Mouse (Mus musculus): ENCODE data around the gene Ttc7b. TPM values are rescaled to one million over a fixed set of nuclear protein-coding genes. Genes with fewer than 3 reads are reported as not detected.

The Ttc7b gene
- polyA plus RNA-seq, 1 experiment from 2014 or later: 6.9 TPM

DNA sequence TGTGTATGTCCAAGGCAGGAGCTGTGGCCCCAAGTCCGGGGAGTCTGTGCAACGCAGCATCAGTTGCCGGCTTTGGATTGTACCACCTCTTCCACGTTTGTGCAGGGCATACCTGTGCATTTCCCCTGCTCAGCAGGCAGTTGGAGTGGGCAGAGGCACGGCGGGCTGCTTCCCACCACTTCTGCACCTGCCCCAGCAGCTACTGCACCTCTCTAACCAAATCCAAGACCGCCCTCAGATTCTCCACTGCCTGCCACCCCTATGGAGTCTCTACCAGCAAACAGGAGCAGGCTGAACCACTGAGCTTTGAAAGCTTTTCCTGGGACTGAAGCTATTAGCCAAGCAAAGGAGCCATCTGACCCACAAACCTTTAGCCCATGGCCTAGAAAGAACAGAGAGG, 30.8 kb downstream of the Ttc7b start:
- Histone ChIP-seq H3K9me3 (replicated peaks) (no peaks in the 10 kb centered on the region), H3K9ac (no peak overlapping the region), H3K4me3 (no peak overlapping the region), H3K27me3 (replicated peaks) (no peaks in the 10 kb centered on the region), H3K27ac (ENCODE audit: poor library complexity, severe bottlenecking) (no peak overlapping the region), H3K4me2 (no peak overlapping the region), H3K36me3 (peaks cover 59% of the 10 kb centered on the region), H3K4me1 (replicated peaks) (no peaks in the 10 kb centered on the region)
- WGBS: 79% methylated on average over 7 of the region's 7 CpGs
- ATAC-seq (ENCODE audit: insufficient number of reproducible peaks, low FRiP score): no peak

DNA sequence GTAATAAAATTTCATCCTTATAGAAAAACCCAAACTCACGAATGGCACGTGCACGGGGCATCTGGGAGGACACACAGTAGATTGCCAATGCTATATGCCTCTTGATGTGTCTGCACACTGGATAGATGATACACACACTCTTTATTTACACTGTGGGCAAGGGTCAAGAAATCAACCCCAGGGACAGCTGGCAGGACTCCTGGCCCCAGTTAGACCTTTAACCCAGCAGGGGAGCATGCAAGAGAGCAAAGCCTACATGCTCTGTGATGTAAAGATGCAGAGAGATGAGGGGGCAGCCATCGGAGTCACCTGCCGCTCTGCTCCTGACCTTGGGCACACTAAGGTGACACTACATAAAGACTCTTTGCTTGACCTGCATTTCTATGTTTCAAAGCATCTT, 32.3 kb downstream of the Ttc7b start:
- no peak overlapping the region for H3K27ac ChIP-seq (ENCODE audit: poor library complexity, severe bottlenecking)
- ATAC-seq (ENCODE audit: insufficient number of reproducible peaks, low FRiP score): no peak
- no peaks in the 10 kb centered on the region for H3K4me1 ChIP-seq (replicated peaks)
- H3K27me3 ChIP-seq (replicated peaks): no peaks in the 10 kb centered on the region
- WGBS: 88% methylated on average over 5 of the region's 5 CpGs
- no peak overlapping the region for H3K4me3 ChIP-seq
- H3K36me3 ChIP-seq: peaks cover 50% of the 10 kb centered on the region
- H3K4me2 ChIP-seq: no peak overlapping the region
- no peak overlapping the region for H3K9ac ChIP-seq
- H3K9me3 ChIP-seq (replicated peaks): no peaks in the 10 kb centered on the region

DNA sequence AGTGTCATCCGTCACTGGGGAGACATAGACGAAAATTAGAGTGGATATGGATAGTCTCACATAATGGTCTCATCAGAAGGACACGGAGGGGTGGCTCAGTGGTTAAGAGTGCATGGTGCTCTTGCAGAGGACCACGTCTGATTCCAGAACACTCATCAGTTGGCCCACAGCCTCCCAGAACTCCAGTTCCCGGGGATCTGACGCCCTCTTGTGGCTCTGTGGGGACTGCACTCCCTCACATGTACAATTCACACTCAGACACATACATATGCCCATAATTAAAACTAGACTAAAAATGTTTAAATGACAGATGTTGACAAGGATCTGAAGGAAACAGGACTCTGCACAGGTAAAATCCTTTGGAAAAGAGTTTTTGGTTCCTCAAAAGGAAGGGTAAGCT, 34.4 kb downstream of the Ttc7b start:
- Histone ChIP-seq H3K9ac (no peak overlapping the region), H3K4me3 (no peak overlapping the region), H3K9me3 (replicated peaks) (no peaks in the 10 kb centered on the region), H3K36me3 (peaks cover 43% of the 10 kb centered on the region), H3K27ac (ENCODE audit: poor library complexity, severe bottlenecking) (no peak overlapping the region), H3K4me1 (replicated peaks) (no peaks in the 10 kb centered on the region), H3K27me3 (replicated peaks) (no peaks in the 10 kb centered on the region), H3K4me2 (no peak overlapping the region)
- WGBS: 73% methylated on average over 6 of the region's 6 CpGs
- ATAC-seq (ENCODE audit: insufficient number of reproducible peaks, low FRiP score): no peak

DNA sequence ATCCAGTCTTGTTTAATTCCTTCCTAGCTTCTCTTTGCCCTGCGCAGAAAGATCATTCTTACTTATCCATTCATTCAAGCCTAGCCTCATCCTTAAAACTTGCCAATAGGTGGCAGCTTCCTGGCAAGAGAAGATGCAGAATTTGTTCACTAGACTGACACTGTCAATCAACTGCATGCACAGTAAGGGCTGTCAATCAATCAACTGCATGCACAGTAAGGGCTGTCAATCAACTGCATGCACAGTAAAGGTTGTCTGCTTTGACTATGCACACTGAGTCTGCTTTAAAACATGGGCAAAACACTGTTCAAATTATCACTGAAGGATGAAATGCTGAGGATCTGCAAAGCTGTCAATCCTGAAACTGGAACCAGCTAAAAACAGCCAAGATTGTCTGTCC, 37.6 kb downstream of the Ttc7b start:
- Histone ChIP-seq H3K9me3 (replicated peaks) (no peaks in the 10 kb centered on the region), H3K4me2 (no peak overlapping the region)
- WGBS: 84% methylated on average over 1 of the region's 1 CpGs

DNA sequence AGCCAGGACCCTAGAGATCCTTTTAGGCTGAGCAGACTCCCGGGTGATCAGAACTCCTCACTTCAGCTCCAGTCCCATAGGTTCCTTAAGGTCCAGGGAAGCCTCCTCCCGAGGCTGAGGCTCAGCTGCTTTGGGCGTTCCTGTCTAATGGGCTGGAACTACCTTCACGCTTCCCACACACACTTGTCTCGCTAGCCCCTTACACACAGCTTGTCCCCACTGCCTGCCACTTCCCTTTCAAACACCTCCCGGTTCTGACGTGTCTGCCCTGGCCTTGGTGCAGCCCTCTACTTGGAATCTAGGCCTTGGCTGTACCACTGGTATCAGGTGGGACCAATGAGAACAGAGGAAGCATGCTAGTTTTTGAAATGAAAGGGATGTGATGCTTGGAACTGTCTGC, 38.4 kb downstream of the Ttc7b start:
- no peaks in the 10 kb centered on the region for H3K27me3 ChIP-seq (replicated peaks)
- 81% methylated on average over 7 of the region's 7 CpGs for WGBS
- ATAC-seq (ENCODE audit: insufficient number of reproducible peaks, low FRiP score): no peak
- H3K9ac ChIP-seq: no peak overlapping the region
- H3K27ac ChIP-seq (ENCODE audit: poor library complexity, severe bottlenecking): no peak overlapping the region
- H3K9me3 ChIP-seq (replicated peaks): no peaks in the 10 kb centered on the region
- no peak overlapping the region for H3K4me3 ChIP-seq
- H3K4me2 ChIP-seq: no peak overlapping the region
- H3K4me1 ChIP-seq (replicated peaks): peaks cover 16% of the 10 kb centered on the region
- H3K36me3 ChIP-seq: peaks cover 26% of the 10 kb centered on the region

More for the DNA sequence above, 37.6 kb downstream of the Ttc7b start:
- Histone ChIP-seq H3K36me3 (peaks cover 34% of the 10 kb centered on the region), H3K27ac (ENCODE audit: poor library complexity, severe bottlenecking) (no peak overlapping the region), H3K27me3 (replicated peaks) (no peaks in the 10 kb centered on the region), H3K9ac (no peak overlapping the region), H3K4me1 (replicated peaks) (peaks cover 14% of the 10 kb centered on the region), H3K4me3 (no peak overlapping the region)
- no peak for ATAC-seq (ENCODE audit: insufficient number of reproducible peaks, low FRiP score)

DNA sequence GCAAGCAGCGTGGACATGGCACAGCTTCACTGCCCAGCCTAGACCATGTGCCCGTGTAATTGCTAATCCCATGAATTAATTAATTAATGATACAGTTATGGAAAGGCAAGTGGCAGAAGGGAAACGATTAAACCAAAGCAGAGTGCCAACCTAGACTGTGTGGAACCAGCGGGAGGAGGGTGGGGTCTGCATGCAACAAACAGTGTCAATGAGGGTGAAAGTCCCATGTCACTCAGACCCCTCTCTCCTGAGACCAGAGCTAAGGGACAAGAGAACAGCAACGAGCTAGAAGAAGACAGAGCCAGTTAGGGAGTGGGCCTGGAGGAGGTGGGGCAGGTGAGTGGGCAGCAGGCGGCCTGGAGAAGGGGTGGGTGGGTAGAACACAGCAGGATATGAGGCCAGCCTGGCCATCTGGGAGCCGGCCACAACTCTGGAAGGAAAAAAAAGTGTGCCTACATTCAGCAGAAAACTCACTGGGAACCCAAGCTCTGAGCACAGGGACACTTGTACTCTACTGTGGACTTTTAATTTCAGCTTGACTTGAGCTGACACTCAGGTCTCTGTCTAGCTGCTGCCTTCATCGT, 39.1 kb downstream of the Ttc7b start:
- 83% methylated on average over 8 of the region's 8 CpGs for WGBS
- Histone ChIP-seq H3K4me3 (no peak overlapping the region), H3K9me3 (replicated peaks) (no peaks in the 10 kb centered on the region), H3K36me3 (peaks cover 26% of the 10 kb centered on the region), H3K4me1 (replicated peaks) (peaks cover 16% of the 10 kb centered on the region), H3K27ac (ENCODE audit: poor library complexity, severe bottlenecking) (no peak overlapping the region), H3K9ac (no peak overlapping the region), H3K4me2 (no peak overlapping the region), H3K27me3 (replicated peaks) (no peaks in the 10 kb centered on the region)
- no peak for ATAC-seq (ENCODE audit: insufficient number of reproducible peaks, low FRiP score)

DNA sequence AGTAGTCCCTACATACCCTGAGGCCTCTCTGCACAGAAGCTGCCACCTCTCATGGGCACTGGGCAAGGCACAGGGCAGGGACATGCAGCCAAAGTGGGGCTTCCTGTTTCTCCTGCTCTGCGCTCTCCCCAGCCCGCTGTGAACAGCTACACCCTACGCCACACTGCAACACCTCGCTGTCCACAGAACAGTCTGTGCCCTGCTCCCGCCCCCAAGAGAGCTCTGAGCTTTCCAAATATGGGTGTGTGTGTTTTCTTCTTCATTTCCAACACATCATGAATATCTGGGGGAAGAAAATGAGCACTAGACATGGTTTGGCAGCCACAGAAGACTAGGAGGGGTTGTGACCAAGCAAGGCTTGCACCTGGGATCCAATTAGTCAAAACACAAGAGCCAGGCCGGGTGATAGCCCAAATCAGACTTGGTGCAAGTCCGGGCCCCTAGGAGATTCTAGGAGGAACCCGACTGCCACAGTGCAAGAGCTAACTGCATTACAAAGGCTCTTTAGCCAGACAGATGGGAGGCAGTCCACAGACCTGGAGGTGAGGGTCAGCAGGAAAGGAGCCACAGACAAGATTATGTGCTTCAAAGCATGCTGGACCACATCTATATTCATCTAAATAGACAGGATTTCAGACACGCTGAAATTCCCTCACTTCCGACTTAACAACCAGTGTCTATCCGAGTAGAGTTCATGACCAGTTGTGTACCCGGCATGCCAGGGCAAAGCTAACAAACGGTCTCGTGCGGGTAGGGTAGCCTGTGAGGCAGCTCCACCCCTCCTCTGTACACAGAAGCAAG, 39.8 kb downstream of the Ttc7b start:
- no peak overlapping the region for H3K9ac ChIP-seq
- H3K27ac ChIP-seq (ENCODE audit: poor library complexity, severe bottlenecking): no peak overlapping the region
- ATAC-seq (ENCODE audit: insufficient number of reproducible peaks, low FRiP score): no peak
- H3K4me1 ChIP-seq (replicated peaks): peaks cover 18% of the 10 kb centered on the region
- WGBS: 83% methylated on average over 15 of the region's 15 CpGs
- H3K9me3 ChIP-seq (replicated peaks): no peaks in the 10 kb centered on the region
- no peak overlapping the region for H3K4me3 ChIP-seq
- peaks cover 21% of the 10 kb centered on the region for H3K36me3 ChIP-seq
- H3K4me2 ChIP-seq: no peak overlapping the region
- H3K27me3 ChIP-seq (replicated peaks): no peaks in the 10 kb centered on the region

DNA sequence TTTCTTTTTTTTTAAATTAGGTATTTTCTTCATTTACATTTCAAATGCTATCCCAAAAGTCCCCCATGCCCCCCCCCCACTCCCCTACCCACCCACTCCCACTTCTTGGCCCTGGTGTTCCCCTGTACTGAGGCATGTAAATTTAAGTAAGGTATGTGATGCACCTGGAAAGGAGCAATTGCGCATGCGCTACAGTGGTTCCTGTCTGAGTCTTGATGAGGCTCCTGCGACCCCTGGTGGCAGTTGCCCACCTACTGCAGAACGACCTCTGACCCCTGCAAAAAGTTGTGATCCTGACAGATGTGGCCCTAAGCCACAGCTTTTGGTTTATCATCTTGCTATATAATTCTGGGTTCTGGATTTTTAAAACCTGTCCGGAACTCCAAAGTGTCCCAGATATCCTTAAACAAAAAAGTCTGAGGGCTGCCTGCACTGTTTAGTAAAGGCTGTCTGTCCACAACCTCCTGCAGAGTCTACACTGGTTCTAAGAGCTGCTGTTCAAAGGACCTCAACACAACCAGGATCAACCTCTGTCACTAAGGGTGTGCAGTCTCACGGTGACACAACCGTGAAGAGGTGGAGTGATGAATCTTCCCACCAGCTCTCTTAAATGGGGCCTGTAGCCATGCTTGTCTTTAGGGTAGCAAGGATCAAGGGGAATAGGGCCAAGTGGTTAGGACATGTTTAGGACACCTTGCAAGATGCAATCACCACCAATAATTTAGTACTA, 40.6 kb downstream of the Ttc7b start:
- no peak overlapping the region for H3K4me3 ChIP-seq
- no peak overlapping the region for H3K27ac ChIP-seq (ENCODE audit: poor library complexity, severe bottlenecking)
- no peak overlapping the region for H3K4me2 ChIP-seq
- no peak overlapping the region for H3K9ac ChIP-seq
- H3K9me3 ChIP-seq (replicated peaks): no peaks in the 10 kb centered on the region
- H3K36me3 ChIP-seq: peaks cover 14% of the 10 kb centered on the region; the same call in 1 of the 2 replicates
- H3K4me1 ChIP-seq (replicated peaks): peaks cover 23% of the 10 kb centered on the region
- peak; percentile 29; the same call in 1 of the 2 replicates for ATAC-seq (ENCODE audit: insufficient number of reproducible peaks, low FRiP score)
- no peaks in the 10 kb centered on the region for H3K27me3 ChIP-seq (replicated peaks)
- 34% methylated on average over 7 of the region's 7 CpGs for WGBS

DNA sequence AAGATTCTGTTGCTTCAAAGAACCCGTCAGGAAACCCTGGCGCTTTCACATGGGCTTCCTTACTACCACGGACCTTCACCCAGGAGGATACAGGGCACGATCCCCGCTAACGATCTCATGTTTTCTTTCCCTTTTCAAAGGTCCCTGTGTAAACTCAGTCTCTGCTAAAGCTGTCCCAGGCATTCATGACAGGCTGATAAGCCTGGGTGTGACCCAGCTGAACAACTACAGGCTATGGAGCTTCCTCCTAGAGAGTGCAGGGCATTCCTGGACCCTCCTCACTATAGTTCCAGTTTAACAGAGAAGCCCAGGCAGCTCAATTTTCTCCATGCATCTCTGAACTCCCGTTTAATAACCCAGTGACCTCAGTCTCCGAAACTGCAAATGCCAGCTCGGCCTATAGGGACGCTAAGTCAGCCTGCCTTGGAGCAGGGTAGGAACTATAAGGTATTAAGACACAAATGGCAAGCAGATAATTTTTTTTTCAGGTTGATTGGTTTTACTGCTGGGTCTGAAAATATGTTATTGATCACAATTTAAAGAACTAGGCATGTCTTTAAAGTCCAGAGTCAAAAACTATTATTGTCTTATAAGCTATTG, 41.3 kb downstream of the Ttc7b start:
- no peak overlapping the region for H3K4me3 ChIP-seq
- H3K27me3 ChIP-seq (replicated peaks): no peaks in the 10 kb centered on the region
- ATAC-seq (ENCODE audit: insufficient number of reproducible peaks, low FRiP score): peak; percentile 79
- H3K36me3 ChIP-seq: peaks cover 14% of the 10 kb centered on the region
- H3K9me3 ChIP-seq (replicated peaks): no peaks in the 10 kb centered on the region
- H3K27ac ChIP-seq (ENCODE audit: poor library complexity, severe bottlenecking): peak overlapping the region; percentile 48; the same call in 1 of the 2 replicates
- peak overlapping the region; percentile 20; the same call in 1 of the 2 replicates for H3K9ac ChIP-seq
- no peak overlapping the region for H3K4me2 ChIP-seq
- WGBS: 44% methylated on average over 10 of the region's 10 CpGs
- peaks cover 23% of the 10 kb centered on the region for H3K4me1 ChIP-seq (replicated peaks)

DNA sequence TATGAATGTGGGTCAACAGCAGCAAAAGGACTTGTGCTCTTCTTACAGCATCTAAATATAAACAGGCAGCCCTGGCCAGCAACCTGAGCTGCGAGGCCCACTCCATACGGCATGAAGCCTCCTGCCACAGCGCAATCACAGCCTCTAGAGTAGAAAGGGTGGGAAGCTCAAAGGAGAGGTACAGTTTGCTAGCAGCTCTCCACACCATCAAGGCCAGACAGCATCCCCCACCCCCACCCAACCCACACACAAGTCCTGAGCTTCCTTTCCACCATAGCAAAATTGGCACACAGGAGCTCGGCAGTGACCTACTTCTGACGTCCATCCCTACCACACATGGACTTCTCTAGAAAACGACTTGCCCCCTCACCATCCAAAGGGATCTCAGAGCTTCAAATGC, 42.0 kb downstream of the Ttc7b start:
- H3K27me3 ChIP-seq (replicated peaks): no peaks in the 10 kb centered on the region
- H3K27ac ChIP-seq (ENCODE audit: poor library complexity, severe bottlenecking): 0 out of 2 replicates have a peak overlapping the region, but pooled peaks have one; percentile 48
- H3K4me1 ChIP-seq (replicated peaks): peaks cover 23% of the 10 kb centered on the region
- H3K9me3 ChIP-seq (replicated peaks): no peaks in the 10 kb centered on the region
- no peak overlapping the region for H3K4me2 ChIP-seq
- WGBS: 65% methylated on average over 6 of the region's 6 CpGs
- no peak overlapping the region for H3K9ac ChIP-seq
- no peak overlapping the region for H3K4me3 ChIP-seq
- no peak for ATAC-seq (ENCODE audit: insufficient number of reproducible peaks, low FRiP score)
- peaks cover 12% of the 10 kb centered on the region for H3K36me3 ChIP-seq

DNA sequence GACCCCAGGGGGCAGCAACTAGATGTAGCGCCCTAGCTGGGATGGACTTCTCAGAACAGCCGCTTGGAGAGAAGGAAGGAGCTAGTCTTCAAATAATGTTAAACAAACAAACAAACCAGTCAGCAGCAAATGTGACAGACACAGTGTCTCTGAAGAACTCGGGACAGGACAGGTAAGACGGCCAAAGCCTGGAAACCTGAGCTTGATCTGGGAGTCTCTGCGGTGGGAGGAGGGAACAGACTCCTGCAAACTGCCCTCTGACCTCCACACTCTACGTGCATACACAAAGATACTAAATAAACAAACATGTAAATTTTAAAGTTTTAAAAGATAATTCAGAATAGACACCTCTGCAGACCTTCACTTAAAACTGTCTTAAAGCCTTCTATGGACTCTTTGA, 42.5 kb downstream of the Ttc7b start:
- Histone ChIP-seq H3K4me3 (no peak overlapping the region), H3K36me3 (peaks cover 11% of the 10 kb centered on the region), H3K9ac (no peak overlapping the region), H3K27ac (ENCODE audit: poor library complexity, severe bottlenecking) (no peak overlapping the region), H3K27me3 (replicated peaks) (no peaks in the 10 kb centered on the region), H3K4me1 (replicated peaks) (peaks cover 23% of the 10 kb centered on the region), H3K9me3 (replicated peaks) (no peaks in the 10 kb centered on the region), H3K4me2 (no peak overlapping the region)
- no peak for ATAC-seq (ENCODE audit: insufficient number of reproducible peaks, low FRiP score)
- 80% methylated on average over 6 of the region's 6 CpGs for WGBS
